Mouse (Mus musculus) testis, adult 2 months (tissue): ENCODE data around the gene Boll. TPM values are rescaled to one million over a fixed set of nuclear protein-coding genes. Genes with fewer than 3 reads are reported as not detected.

Source experiments
- H3K27ac ChIP-seq: fragments of 200-500 bp; 2 replicates; pipeline ENCODE4 v1.5.1; 2012; ENCODE audit warnings: low read depth, low read length; ENCODE audit not compliant: control insufficient read depth, insufficient read depth
- H3K27me3 ChIP-seq: fragments of 200-500 bp; 2 replicates; pipeline ENCODE4 v1.6.1; 2012; ENCODE audit warnings: mild to moderate bottlenecking, low read length, moderate library complexity; ENCODE audit not compliant: control insufficient read depth, insufficient read depth
- H3K36me3 ChIP-seq: fragments of 200-500 bp; 2 replicates; pipeline ENCODE4 v1.6.1; 2012; ENCODE audit warnings: mild to moderate bottlenecking, low read length; ENCODE audit not compliant: control insufficient read depth, insufficient read depth
- H3K4me1 ChIP-seq: fragments of 200-500 bp; 2 replicates; pipeline ENCODE4 v1.6.1; 2012; ENCODE audit warnings: low read length; ENCODE audit not compliant: control insufficient read depth, insufficient read depth
- H3K4me3 ChIP-seq: fragments of 200-500 bp; 2 replicates; pipeline ENCODE4 v1.5.1; 2012; ENCODE audit warnings: low read depth, mild to moderate bottlenecking, low read length, moderate library complexity, mixed read lengths; ENCODE audit not compliant: control insufficient read depth
- CTCF ChIP-seq: fragments of 200-500 bp; IDR thresholded peaks from 2 replicates; pipeline ENCODE4 v1.5.1; 2012; ENCODE audit warnings: low read depth, mild to moderate bottlenecking, inconsistent platforms, low read length, moderate library complexity; ENCODE audit not compliant: control insufficient read depth, insufficient read depth, insufficient replicate concordance
- POLR2A ChIP-seq: fragments of 200-500 bp; IDR thresholded peaks from 2 replicates; pipeline ENCODE4 v1.6.1; 2012; ENCODE audit warnings: low read depth, mild to moderate bottlenecking, inconsistent platforms, low read length, moderate library complexity; ENCODE audit not compliant: control insufficient read depth
- polyA plus RNA-seq: library from polyadenylated mRNA; depleted of rRNA; stranded (reverse); fragments of >200 nt; gene quantifications from 2 replicates; pipeline ENCODE4 v1.2.3, GENCODE M21; 2012

Boll gene
- polyA plus RNA-seq, 1 experiment: 152 TPM

GRCm38 (mm10) chr1:55213475-55213874 is 149.8 kb downstream of the Boll start:
- Histone ChIP-seq H3K27ac (no peak overlapping the region), H3K36me3 (no peaks in the 10 kb centered on the region), H3K4me1 (no peaks in the 10 kb centered on the region; the same call in 1 of the 2 replicates), H3K4me3 (no peak overlapping the region), H3K27me3 (no peaks in the 10 kb centered on the region)
- no peak for TF ChIP-seq CTCF

- Histone ChIP-seq H3K36me3 (no peaks in the 10 kb centered on the region), H3K4me3 (no peak overlapping the region), H3K4me1 (no peaks in the 10 kb centered on the region; the same call in 1 of the 2 replicates), H3K27me3 (no peaks in the 10 kb centered on the region), H3K27ac (no peak overlapping the region)
- no peak for TF ChIP-seq CTCF
- no peak for TF ChIP-seq POLR2A
These were observed 150.5 kb downstream of the Boll start for GRCm38 (mm10) chr1:55212771-55213170.

- Histone ChIP-seq H3K4me1 (no peaks in the 10 kb centered on the region; the same call in 1 of the 2 replicates), H3K27me3 (no peaks in the 10 kb centered on the region), H3K4me3 (no peak overlapping the region), H3K36me3 (no peaks in the 10 kb centered on the region), H3K27ac (no peak overlapping the region)
- TF ChIP-seq POLR2A (no peak), CTCF (no peak)
These were observed 152.2 kb downstream of the Boll start for GRCm38 (mm10) chr1:55211081-55211480.

GRCm38 (mm10) chr1:55210202-55210965 is 152.9 kb downstream of the Boll start:
- Histone ChIP-seq H3K27ac (no peak overlapping the region), H3K4me1 (no peaks in the 10 kb centered on the region; the same call in 1 of the 2 replicates), H3K27me3 (no peaks in the 10 kb centered on the region), H3K36me3 (no peaks in the 10 kb centered on the region), H3K4me3 (no peak overlapping the region)
- no peak for TF ChIP-seq POLR2A
- no peak for TF ChIP-seq CTCF

GRCm38 (mm10) chr1:55208500-55209140 is 154.6 kb downstream of the Boll start:
- Histone ChIP-seq H3K27me3 (no peaks in the 10 kb centered on the region), H3K4me1 (no peaks in the 10 kb centered on the region; the same call in 1 of the 2 replicates), H3K4me3 (no peak overlapping the region), H3K27ac (no peak overlapping the region), H3K36me3 (no peaks in the 10 kb centered on the region; the same call in 1 of the 2 replicates)
- TF ChIP-seq CTCF (no peak), POLR2A (no peak)

- no peak overlapping the region for H3K4me3 ChIP-seq
- no peaks in the 10 kb centered on the region for H3K27me3 ChIP-seq
- H3K27ac ChIP-seq: no peak overlapping the region
- no peaks in the 10 kb centered on the region; the same call in 1 of the 2 replicates for H3K36me3 ChIP-seq
- H3K4me1 ChIP-seq: no peaks in the 10 kb centered on the region; the same call in 1 of the 2 replicates
- TF ChIP-seq POLR2A (no peak), CTCF (no peak)
These were observed 155.7 kb downstream of the Boll start for GRCm38 (mm10) chr1:55207561-55207960.

GRCm38 (mm10) chr1:55205808-55206327 is 157.4 kb downstream of the Boll start:
- Histone ChIP-seq H3K27me3 (no peaks in the 10 kb centered on the region), H3K27ac (no peak overlapping the region), H3K4me3 (no peak overlapping the region), H3K4me1 (no peaks in the 10 kb centered on the region; the same call in 1 of the 2 replicates), H3K36me3 (no peaks in the 10 kb centered on the region; the same call in 1 of the 2 replicates)
- TF ChIP-seq CTCF: no peak
- TF ChIP-seq POLR2A: no peak
